Mouse (Mus musculus) midbrain, postnatal 0 days (tissue): ENCODE results near the gene Dgkh. TPM values are rescaled to one million over a fixed set of nuclear protein-coding genes. Genes with fewer than 3 reads are reported as not detected.

Experiments
- ATAC-seq: fragments of 200-750 bp; cut with Nextera tagmentation; 2 replicates; pipeline ENCODE4 v1.8.0; 2017; ENCODE audit warnings: moderate number of reproducible peaks, mild to moderate bottlenecking, moderate TSS enrichment, moderate library complexity; ENCODE audit not compliant: low FRiP score
- DNase-seq: peaks from one replicate; pipeline ENCODE4 v3.0.0-alpha.2; 2015; ENCODE audit warnings: low spot score
- H3K27ac ChIP-seq: fragments of 300-500 bp; sonication (generic); 2 replicates; pipeline ENCODE4 v1.5.1; 2014; ENCODE audit warnings: low read depth, mild to moderate bottlenecking, low read length, mixed read lengths
- H3K27me3 ChIP-seq: fragments of 300-500 bp; sonication (generic); 2 replicates; pipeline ENCODE4 v1.6.1; 2014; ENCODE audit warnings: low read length, control low read depth, mixed read lengths; ENCODE audit not compliant: insufficient read depth
- H3K36me3 ChIP-seq: fragments of 300-500 bp; sonication (generic); 2 replicates; pipeline ENCODE4 v1.6.1; 2014; ENCODE audit warnings: low read length, control low read depth, mixed read lengths; ENCODE audit not compliant: insufficient read depth
- H3K4me1 ChIP-seq: fragments of 300-500 bp; sonication (generic); 2 replicates; pipeline ENCODE4 v1.6.1; 2014; ENCODE audit warnings: mild to moderate bottlenecking, control low read depth, antibody characterized with exemption, low read length, mixed read lengths; ENCODE audit not compliant: insufficient read depth
- H3K4me2 ChIP-seq: fragments of 300-500 bp; sonication (generic); 2 replicates; pipeline ENCODE4 v1.6.1; 2014; ENCODE audit warnings: low read depth, mild to moderate bottlenecking, low read length, mixed read lengths; ENCODE audit not compliant: poor library complexity, severe bottlenecking
- H3K4me3 ChIP-seq: fragments of 300-500 bp; sonication (generic); 2 replicates; pipeline ENCODE4 v1.5.1; 2014; ENCODE audit warnings: low read depth, mild to moderate bottlenecking, low read length, moderate library complexity
- H3K9ac ChIP-seq: fragments of 300-500 bp; sonication (generic); replicated peaks from 2 replicates; pipeline ENCODE4 v1.6.1; 2014; ENCODE audit warnings: mild to moderate bottlenecking, low read length, moderate library complexity, mixed read lengths; ENCODE audit not compliant: poor library complexity, severe bottlenecking
- H3K9me3 ChIP-seq: fragments of 300-500 bp; sonication (generic); 2 replicates; pipeline ENCODE4 v1.6.1; 2016; ENCODE audit warnings: low read length, control low read depth
- CTCF ChIP-seq: IDR thresholded peaks from 2 replicates; pipeline ENCODE4 v1.5.1; 2016; ENCODE audit warnings: antibody characterized with exemption, mild to moderate bottlenecking
- WGBS: fragments of 180-500 bp; shearing (Covaris S2); extraction: QIAGEN DNeasy Blood & Tissue Kit; methylation state at CpG from one replicate; pipeline ENCODE4 v1.1.7; 2014; 5-methylcytosine and 5-hydroxymethylcytosine counted together
- polyA plus RNA-seq: library from polyadenylated mRNA; unstranded; fragments of >200 nt; fragmentation: Nextera tagmentation; extraction: Ambion mirVana; gene quantifications from 2 replicates; pipeline ENCODE4 v1.2.1, GENCODE M21; 2015
- total RNA-seq: library from RNA; depleted of rRNA; stranded (reverse); fragments of >200 nt; gene quantifications from 2 replicates; pipeline ENCODE4 v1.2.3, GENCODE M21; 2014; rRNA removed

The Dgkh gene
- total and polyA plus RNA-seq, 2 experiments from 2014 or later: 2.8 to 15.3 TPM

DNA sequence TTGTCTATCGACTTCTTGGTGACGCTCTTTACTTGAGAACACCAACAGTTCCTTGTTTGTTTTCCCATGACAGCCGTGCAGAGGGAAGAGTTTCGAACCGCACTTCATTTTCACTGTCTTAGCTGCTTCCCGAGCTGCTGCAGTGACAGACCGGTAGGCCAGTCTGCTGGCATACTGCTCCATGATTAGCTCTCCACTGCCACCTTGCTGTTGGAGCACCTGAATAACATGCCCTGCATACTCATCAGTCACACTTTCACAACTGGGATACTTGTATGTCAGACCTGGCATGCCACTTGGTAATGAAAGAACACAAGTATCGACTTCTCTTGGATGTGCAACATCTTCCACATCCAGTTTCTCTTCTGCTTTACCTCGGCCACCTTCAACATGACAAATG is 221.9 kb downstream of the Dgkh start:
- Histone ChIP-seq H3K4me3 (no peak overlapping the region), H3K36me3 (peaks cover 40% of the 10 kb centered on the region), H3K4me2 (no peak overlapping the region), H3K4me1 (no peaks in the 10 kb centered on the region), H3K9ac (no peak overlapping the region), H3K9me3 (no peaks in the 10 kb centered on the region), H3K27me3 (no peaks in the 10 kb centered on the region), H3K27ac (no peak overlapping the region)
- DNase-seq (peak; percentile 63), ATAC-seq (no peak)
- 77% methylated on average over 9 of the region's 9 CpGs for WGBS
- TF ChIP-seq CTCF: peak; percentile 71

DNA sequence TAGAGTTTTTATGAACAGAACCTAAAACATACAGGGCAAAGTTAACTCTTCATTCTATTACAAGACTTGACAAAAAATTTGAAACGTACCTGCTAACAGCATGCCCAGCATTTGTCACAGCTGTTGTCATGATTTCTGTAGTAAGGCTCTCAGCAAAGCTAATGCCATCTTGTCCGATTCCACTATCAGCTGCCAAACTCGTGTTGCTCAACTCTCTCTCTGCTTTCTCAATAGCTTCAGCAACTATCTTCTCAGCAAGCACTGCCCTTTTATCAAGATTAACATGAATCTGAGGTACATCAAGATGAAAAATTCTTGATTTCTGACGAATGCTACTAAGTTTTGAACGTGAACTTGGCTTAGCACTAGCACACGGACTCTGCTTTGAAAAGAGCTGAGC is 222.8 kb downstream of the Dgkh start:
- Histone ChIP-seq H3K27ac (no peak overlapping the region), H3K4me1 (no peaks in the 10 kb centered on the region), H3K27me3 (no peaks in the 10 kb centered on the region), H3K4me3 (no peak overlapping the region), H3K9ac (no peak overlapping the region), H3K36me3 (peaks cover 43% of the 10 kb centered on the region), H3K9me3 (no peaks in the 10 kb centered on the region), H3K4me2 (no peak overlapping the region)
- ATAC-seq: no peak
- DNase-seq: no peak
- no peak for TF ChIP-seq CTCF
- WGBS: 94% methylated on average over 6 of the region's 6 CpGs

Other genes with a start within 250 kb of the Dgkh start
- gene Akap11, start 196.0 kb downstream of the Dgkh start, total RNA-seq: 83.0 and 115 TPM in 2 replicates
- 27.4 and 33.5 TPM in 2 replicates for gene Akap11, start 196.0 kb downstream of the Dgkh start, polyA plus RNA-seq
- 18.1 and 19.5 TPM in 2 replicates for gene Vwa8, start 116.3 kb upstream of the Dgkh start, total RNA-seq
- 7.1 and 8.1 TPM in 2 replicates for gene Vwa8, start 116.3 kb upstream of the Dgkh start, polyA plus RNA-seq